Mouse (Mus musculus) E14TG2a.4 (cell line): ENCODE results near the gene Ccnc.
A peak's percentile ranks its signal among the peaks of the same experiment; 100 is the strongest.

Experiments used
- H3K27me3 ChIP-seq: 2 replicates; pipeline ENCODE4 v1.6.1; 2014; ENCODE audit warnings: low read length, control low read depth; ENCODE audit not compliant: insufficient read depth
- H3K36me3 ChIP-seq: 2 replicates; pipeline ENCODE4 v1.6.1; 2014; ENCODE audit warnings: low read length, control low read depth; ENCODE audit not compliant: insufficient read depth
- H3K4me1 ChIP-seq: replicated peaks from 2 replicates; pipeline ENCODE4 v1.6.1; 2014; ENCODE audit warnings: low read depth, low read length, control low read depth
- H3K4me3 ChIP-seq: replicated peaks from 2 replicates; pipeline ENCODE4 v1.5.1; 2014; ENCODE audit warnings: mild to moderate bottlenecking, low read length
- H3K9me3 ChIP-seq: 2 replicates; pipeline ENCODE4 v1.6.1; 2014; ENCODE audit warnings: low read length, control low read depth
- CTCF ChIP-seq: conservative IDR thresholded peaks from 2 replicates; pipeline ENCODE4 v1.5.1; 2014; ENCODE audit warnings: low read length
- NANOG ChIP-seq: IDR thresholded peaks from 2 replicates; pipeline ENCODE4 v1.6.1; 2014; ENCODE audit warnings: borderline replicate concordance, low read length, mixed read lengths
- POU5F1 ChIP-seq: IDR thresholded peaks from 2 replicates; pipeline ENCODE4 v1.6.1; 2014; ENCODE audit warnings: low read length, borderline replicate concordance

The Ccnc gene

GRCm38 (mm10) chr4:21685595-21686091 lies 41.9 kb upstream of the Ccnc start, which contains the start of gene Prdm13:
TSS of gene Prdm13 (minus strand) at chr4:21685963.
- Histone ChIP-seq H3K27me3 (peaks cover 99% of the 10 kb centered on the region), H3K36me3 (no peaks in the 10 kb centered on the region), H3K9me3 (no peaks in the 10 kb centered on the region), H3K4me3 (peak within 1 kb of the TSS; percentile 63), H3K4me1 (peaks cover 45% of the 10 kb centered on the region)
- TF ChIP-seq CTCF (no peak), NANOG (no peak), POU5F1 (no peak)

GRCm38 (mm10) chr4:21686416-21686815 lies 41.1 kb upstream of the Ccnc start:
- Histone ChIP-seq H3K4me1 (peaks cover 45% of the 10 kb centered on the region), H3K36me3 (no peaks in the 10 kb centered on the region), H3K27me3 (peaks cover 99% of the 10 kb centered on the region), H3K9me3 (no peaks in the 10 kb centered on the region), H3K4me3 (no peak overlapping the region)
- TF ChIP-seq POU5F1 (no peak), NANOG (no peak), CTCF (no peak)

GRCm38 (mm10) chr4:21686934-21687333 lies 40.6 kb upstream of the Ccnc start:
- H3K36me3 ChIP-seq = no peaks in the 10 kb centered on the region
- H3K4me3 ChIP-seq = no peak overlapping the region
- TF ChIP-seq CTCF = no peak
- no peak for TF ChIP-seq NANOG
- TF ChIP-seq POU5F1 = no peak
- H3K4me1 ChIP-seq = peaks cover 45% of the 10 kb centered on the region
- peaks cover 96% of the 10 kb centered on the region for H3K27me3 ChIP-seq
- no peaks in the 10 kb centered on the region for H3K9me3 ChIP-seq

- peak overlapping the region; percentile 78 for H3K4me3 ChIP-seq
- no peaks in the 10 kb centered on the region for H3K36me3 ChIP-seq
- H3K27me3 ChIP-seq = peaks cover 96% of the 10 kb centered on the region
- H3K4me1 ChIP-seq = peaks cover 45% of the 10 kb centered on the region
- TF ChIP-seq POU5F1 (no peak), NANOG (no peak), CTCF (no peak)
- H3K9me3 ChIP-seq = no peaks in the 10 kb centered on the region
Measured at GRCm38 (mm10) chr4:21687783-21688702, 39.5 kb upstream of the Ccnc start.

GRCm38 (mm10) chr4:21688703-21689200 lies 38.7 kb upstream of the Ccnc start:
- Histone ChIP-seq H3K4me1 (peaks cover 45% of the 10 kb centered on the region), H3K4me3 (peak overlapping the region; percentile 78), H3K36me3 (no peaks in the 10 kb centered on the region), H3K27me3 (peaks cover 91% of the 10 kb centered on the region), H3K9me3 (no peaks in the 10 kb centered on the region)
- no peak for TF ChIP-seq POU5F1
- TF ChIP-seq CTCF = no peak
- no peak for TF ChIP-seq NANOG

- TF ChIP-seq NANOG (no peak), CTCF (no peak), POU5F1 (no peak)
- peak overlapping the region; percentile 78 for H3K4me3 ChIP-seq
- no peaks in the 10 kb centered on the region for H3K9me3 ChIP-seq
- peaks cover 41% of the 10 kb centered on the region for H3K4me1 ChIP-seq
- H3K36me3 ChIP-seq = no peaks in the 10 kb centered on the region
- peaks cover 83% of the 10 kb centered on the region for H3K27me3 ChIP-seq
Measured at GRCm38 (mm10) chr4:21689492-21689941, 38.0 kb upstream of the Ccnc start.

- H3K4me3 ChIP-seq = no peak overlapping the region
- H3K4me1 ChIP-seq = peaks cover 36% of the 10 kb centered on the region
- no peaks in the 10 kb centered on the region for H3K9me3 ChIP-seq
- H3K36me3 ChIP-seq = no peaks in the 10 kb centered on the region
- TF ChIP-seq POU5F1 (no peak), NANOG (no peak), CTCF (no peak)
- H3K27me3 ChIP-seq = peaks cover 79% of the 10 kb centered on the region
Measured at GRCm38 (mm10) chr4:21690221-21690620, 37.3 kb upstream of the Ccnc start.

- peaks cover 27% of the 10 kb centered on the region for H3K27me3 ChIP-seq
- no peaks in the 10 kb centered on the region for H3K9me3 ChIP-seq
- no peaks in the 10 kb centered on the region; the same call in 1 of the 2 replicates for H3K4me1 ChIP-seq
- H3K36me3 ChIP-seq = no peaks in the 10 kb centered on the region
- TF ChIP-seq NANOG (no peak), CTCF (peak; percentile 92)
- no peak overlapping the region for H3K4me3 ChIP-seq
Measured at GRCm38 (mm10) chr4:21695638-21696254, 31.8 kb upstream of the Ccnc start.
